Mouse (Mus musculus): ENCODE measurements around the gene Plin5. TPM values are rescaled to one million over a fixed set of nuclear protein-coding genes. Genes with fewer than 3 reads are reported as not detected.
A peak's percentile ranks its signal among the peaks of the same experiment; 100 is the strongest.

The Plin5 gene
- polyA plus RNA-seq, 1 experiment from 2014 or later, result 0.52 TPM

DNA sequence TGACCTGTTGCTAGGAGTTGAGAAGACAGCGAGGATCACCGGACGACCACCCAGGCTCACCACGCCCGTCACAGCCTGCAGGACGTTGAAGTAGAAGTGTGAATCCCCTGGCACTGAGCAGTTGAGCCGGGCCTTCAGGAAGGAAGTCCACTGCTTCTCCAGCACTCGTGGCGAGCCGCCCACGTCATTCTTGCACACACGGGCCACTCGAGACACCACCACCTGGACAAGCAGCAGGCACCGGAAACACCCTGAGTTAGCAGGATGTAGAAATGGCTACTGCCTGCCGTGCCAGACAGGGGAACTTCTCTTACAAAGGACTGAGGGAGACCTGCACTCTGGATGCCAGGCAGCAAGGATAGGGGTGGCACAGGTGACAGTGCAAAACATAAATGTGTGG lies 10.8 kb upstream of the Plin5 start:
- 74% methylated on average over 15 of the region's 15 CpGs for WGBS
- no peak for ATAC-seq
- Histone ChIP-seq H3K36me3 (no peaks in the 10 kb centered on the region), H3K4me1 (replicated peaks) (peaks cover 13% of the 10 kb centered on the region), H3K9me3 (no peaks in the 10 kb centered on the region), H3K4me3 (replicated peaks) (no peak overlapping the region), H3K27me3 (replicated peaks) (peaks cover 16% of the 10 kb centered on the region), H3K9ac (no peak overlapping the region), H3K27ac (no peak overlapping the region), H3K4me2 (replicated peaks) (no peak overlapping the region)

DNA sequence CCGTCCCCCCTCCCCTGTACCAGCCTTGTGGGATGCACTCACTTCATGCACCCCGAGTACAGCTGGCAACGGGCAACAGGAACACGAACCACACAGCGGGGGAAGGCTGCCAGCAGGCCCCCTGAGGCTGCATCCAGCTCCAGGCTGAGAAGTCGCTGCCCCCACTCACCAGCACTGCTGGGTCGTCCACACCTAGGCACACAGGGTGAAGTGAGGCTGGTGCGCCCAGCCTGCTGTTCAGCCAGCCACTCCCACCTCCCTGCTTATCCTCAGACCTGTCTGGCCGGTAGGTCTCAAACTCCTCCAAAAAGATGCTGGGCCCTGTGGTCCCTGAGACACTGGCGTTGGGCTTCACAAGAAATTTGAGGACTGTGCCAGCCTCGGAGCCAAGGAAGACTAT lies 8.8 kb upstream of the Plin5 start:
- WGBS, result 70% methylated on average over 11 of the region's 11 CpGs
- Histone ChIP-seq H3K4me2 (replicated peaks) (no peak overlapping the region), H3K27ac (no peak overlapping the region), H3K4me1 (replicated peaks) (peaks cover 13% of the 10 kb centered on the region), H3K36me3 (no peaks in the 10 kb centered on the region), H3K4me3 (replicated peaks) (no peak overlapping the region), H3K27me3 (replicated peaks) (peaks cover 35% of the 10 kb centered on the region), H3K9me3 (no peaks in the 10 kb centered on the region), H3K9ac (no peak overlapping the region)
- no peak for ATAC-seq

DNA sequence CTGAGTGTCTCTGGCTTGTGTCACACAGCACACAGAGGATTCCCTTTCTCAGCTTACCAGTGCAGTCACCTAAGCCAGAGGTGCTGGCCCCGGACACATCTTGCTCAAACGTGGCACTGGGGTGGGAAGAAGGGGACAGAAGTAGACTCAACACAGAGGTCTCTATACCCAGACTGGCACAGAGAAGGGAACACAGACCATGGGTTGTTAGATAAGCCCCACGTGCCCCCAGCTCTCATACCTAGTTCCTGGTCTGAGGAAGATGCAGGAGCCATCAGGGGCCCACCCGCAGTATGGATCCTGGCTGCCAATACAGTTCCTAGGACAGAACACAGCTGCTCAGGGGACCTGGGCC lies 7.9 kb upstream of the Plin5 start:
- Histone ChIP-seq H3K27me3 (replicated peaks) (peaks cover 44% of the 10 kb centered on the region), H3K27ac (no peak overlapping the region), H3K4me2 (replicated peaks) (peak overlapping the region; percentile 93; the same call in 1 of the 2 replicates), H3K4me3 (replicated peaks) (no peak overlapping the region), H3K9ac (no peak overlapping the region), H3K4me1 (replicated peaks) (peaks cover 15% of the 10 kb centered on the region), H3K36me3 (no peaks in the 10 kb centered on the region), H3K9me3 (no peaks in the 10 kb centered on the region)
- 86% methylated on average over 4 of the region's 4 CpGs for WGBS
- ATAC-seq, result no peak

DNA sequence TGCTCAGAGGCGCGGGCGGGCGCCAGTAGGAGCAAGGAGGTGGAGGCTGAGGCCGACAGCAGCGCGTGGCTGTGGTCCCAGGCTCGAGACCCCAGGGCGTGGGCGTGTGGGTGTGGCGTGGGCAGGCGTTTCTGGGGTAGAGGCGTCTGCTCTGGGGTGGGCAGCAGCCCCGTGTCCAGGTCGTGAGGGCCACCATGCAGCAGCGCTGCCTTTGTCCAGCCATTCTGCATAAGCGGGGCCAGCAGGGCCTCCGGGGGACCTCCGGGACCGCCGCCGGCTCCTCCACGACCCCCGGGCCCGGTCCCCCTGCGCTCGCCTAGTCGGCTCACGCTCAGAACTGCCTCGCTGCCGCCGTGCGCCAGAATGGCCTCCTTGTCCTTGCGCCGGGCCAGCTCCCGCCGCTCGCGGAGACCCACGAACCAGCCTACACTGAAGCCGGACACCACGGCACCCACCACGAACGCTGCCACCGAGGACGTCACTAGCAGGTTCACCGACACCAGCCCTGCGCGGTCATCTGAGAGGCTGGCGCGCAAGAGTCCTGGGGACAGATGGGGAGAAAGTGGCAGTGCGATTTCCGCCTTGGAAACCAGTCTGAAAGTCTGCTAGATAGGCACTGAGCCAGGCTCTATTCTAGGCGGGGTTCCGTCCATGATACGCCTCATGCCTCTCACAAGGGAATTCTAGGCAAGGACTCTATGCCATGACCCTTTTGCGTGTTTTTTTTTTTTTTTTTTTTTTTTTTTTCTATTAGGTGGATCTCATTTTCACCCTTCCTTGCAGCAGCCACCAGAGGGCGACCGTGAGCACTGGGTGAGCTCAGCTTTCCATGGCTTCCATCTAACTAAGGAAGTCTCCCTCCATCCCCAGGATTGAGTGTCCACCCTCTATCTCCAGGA lies 7.2 kb upstream of the Plin5 start:
- Histone ChIP-seq H3K36me3 (no peaks in the 10 kb centered on the region), H3K9ac (peak overlapping the region; percentile 35), H3K27ac (no peak overlapping the region), H3K9me3 (no peaks in the 10 kb centered on the region), H3K4me2 (replicated peaks) (peak overlapping the region; percentile 93), H3K4me3 (replicated peaks) (peak overlapping the region; percentile 43), H3K4me1 (replicated peaks) (peaks cover 21% of the 10 kb centered on the region), H3K27me3 (replicated peaks) (peaks cover 50% of the 10 kb centered on the region)
- 10% methylated on average over 56 of the region's 59 CpGs for WGBS
- peak; percentile 57 for ATAC-seq

DNA sequence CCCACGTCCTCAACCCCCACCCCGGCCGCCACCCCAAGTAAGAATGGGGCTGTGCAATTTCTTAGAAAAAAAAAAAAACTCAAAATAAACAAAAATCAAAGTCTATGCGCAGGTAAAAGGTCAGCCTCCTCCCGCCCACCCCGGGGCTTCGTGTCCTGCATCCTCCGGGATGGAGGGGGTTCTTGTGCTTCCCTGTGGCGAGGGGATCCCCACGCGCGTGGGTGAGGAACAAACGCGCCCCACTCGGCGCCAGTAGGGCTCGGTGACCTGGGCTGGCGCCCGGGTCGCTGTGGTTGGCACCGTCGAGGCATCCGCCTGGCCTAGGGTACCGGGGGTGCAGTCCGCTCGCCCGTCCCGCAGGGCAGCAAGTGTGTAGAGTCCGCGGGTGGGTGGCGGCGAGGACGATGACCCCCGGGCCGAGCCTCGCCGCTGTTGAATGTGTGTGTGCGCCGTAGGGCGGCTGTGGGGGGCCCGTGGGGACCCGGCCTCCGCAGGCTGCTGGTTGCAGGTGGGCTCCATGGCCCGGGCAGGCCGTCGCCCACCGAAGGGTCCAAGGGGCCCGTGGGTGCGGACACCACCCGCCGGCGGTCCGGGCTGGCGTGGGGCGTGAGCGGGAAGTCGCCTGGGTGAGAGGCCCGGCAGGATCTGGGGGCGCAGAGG lies 6.4 kb upstream of the Plin5 start:
- Histone ChIP-seq H3K9me3 (no peaks in the 10 kb centered on the region), H3K9ac (peak overlapping the region; percentile 35), H3K4me3 (replicated peaks) (peak overlapping the region; percentile 43), H3K27ac (no peak overlapping the region), H3K36me3 (no peaks in the 10 kb centered on the region), H3K4me2 (replicated peaks) (peak overlapping the region; percentile 93), H3K27me3 (replicated peaks) (peaks cover 56% of the 10 kb centered on the region), H3K4me1 (replicated peaks) (peaks cover 23% of the 10 kb centered on the region)
- ATAC-seq, result 0 out of 2 replicates have a peak, but pooled peaks have one; percentile 4
- 31% methylated on average over 59 of the region's 59 CpGs for WGBS

DNA sequence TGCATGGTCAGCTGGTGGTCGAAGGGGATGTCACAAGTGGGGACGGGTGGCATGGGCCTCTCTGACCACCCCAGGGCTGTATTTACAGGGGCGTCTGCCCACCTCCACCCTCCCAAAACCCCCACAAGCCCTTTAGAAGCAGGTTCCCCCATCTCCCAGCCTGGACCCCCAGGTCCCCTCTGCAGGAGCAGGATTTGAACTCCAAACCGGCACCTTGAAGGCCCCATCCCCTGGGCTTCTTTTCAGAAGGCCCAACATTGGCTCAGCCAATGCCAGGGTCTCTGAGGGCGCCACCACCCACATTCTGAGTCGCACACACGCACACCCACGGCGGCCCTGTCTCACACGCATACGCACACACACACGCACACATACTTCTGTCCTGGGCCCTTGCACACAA lies 5.8 kb upstream of the Plin5 start:
- Histone ChIP-seq H3K27ac (no peak overlapping the region), H3K4me2 (replicated peaks) (no peak overlapping the region), H3K27me3 (replicated peaks) (peaks cover 59% of the 10 kb centered on the region), H3K9me3 (no peaks in the 10 kb centered on the region), H3K9ac (no peak overlapping the region), H3K4me1 (replicated peaks) (peaks cover 23% of the 10 kb centered on the region), H3K36me3 (no peaks in the 10 kb centered on the region), H3K4me3 (replicated peaks) (no peak overlapping the region)
- 92% methylated on average over 12 of the region's 12 CpGs for WGBS
- ATAC-seq, result no peak

DNA sequence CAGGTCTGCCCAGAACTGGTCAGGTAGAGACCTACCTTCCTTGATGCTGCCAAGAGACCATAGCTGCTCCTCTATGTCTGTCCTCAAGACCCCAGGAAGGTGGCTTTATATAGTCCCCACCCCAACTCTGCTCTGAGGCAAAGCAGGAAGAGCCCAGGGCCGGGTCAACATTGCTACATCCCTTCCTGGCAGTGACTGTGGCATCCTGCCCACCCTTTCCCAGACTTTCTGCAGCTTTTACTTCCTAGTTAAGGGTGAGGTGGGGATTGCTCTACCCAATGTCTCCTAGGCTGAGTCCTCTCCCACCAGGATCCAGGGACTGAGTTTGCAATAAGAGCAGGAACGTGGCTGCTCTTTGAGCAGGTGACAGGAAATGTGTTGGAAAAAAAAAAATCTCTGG lies 4.4 kb upstream of the Plin5 start, which contains the start of gene Lrg1:
Lrg1 (minus strand) TSS at position 176 of the 400 bp plus-strand sequence.
- H3K36me3 ChIP-seq, result no peaks in the 10 kb centered on the region
- peak within 1 kb of the TSS; percentile 23; the same call in 1 of the 2 replicates for H3K4me3 ChIP-seq (replicated peaks)
- no peak within 1 kb of the TSS for H3K9ac ChIP-seq
- no peaks in the 10 kb centered on the region for H3K9me3 ChIP-seq
- no peak within 1 kb of the TSS for H3K27ac ChIP-seq
- ATAC-seq, result no peak
- no peak within 1 kb of the TSS; the same call in 1 of the 2 replicates for H3K4me2 ChIP-seq (replicated peaks)
- peaks cover 66% of the 10 kb centered on the region for H3K27me3 ChIP-seq (replicated peaks)
- H3K4me1 ChIP-seq (replicated peaks), result peaks cover 29% of the 10 kb centered on the region
- 64% methylated on average over 2 of the region's 2 CpGs for WGBS

DNA sequence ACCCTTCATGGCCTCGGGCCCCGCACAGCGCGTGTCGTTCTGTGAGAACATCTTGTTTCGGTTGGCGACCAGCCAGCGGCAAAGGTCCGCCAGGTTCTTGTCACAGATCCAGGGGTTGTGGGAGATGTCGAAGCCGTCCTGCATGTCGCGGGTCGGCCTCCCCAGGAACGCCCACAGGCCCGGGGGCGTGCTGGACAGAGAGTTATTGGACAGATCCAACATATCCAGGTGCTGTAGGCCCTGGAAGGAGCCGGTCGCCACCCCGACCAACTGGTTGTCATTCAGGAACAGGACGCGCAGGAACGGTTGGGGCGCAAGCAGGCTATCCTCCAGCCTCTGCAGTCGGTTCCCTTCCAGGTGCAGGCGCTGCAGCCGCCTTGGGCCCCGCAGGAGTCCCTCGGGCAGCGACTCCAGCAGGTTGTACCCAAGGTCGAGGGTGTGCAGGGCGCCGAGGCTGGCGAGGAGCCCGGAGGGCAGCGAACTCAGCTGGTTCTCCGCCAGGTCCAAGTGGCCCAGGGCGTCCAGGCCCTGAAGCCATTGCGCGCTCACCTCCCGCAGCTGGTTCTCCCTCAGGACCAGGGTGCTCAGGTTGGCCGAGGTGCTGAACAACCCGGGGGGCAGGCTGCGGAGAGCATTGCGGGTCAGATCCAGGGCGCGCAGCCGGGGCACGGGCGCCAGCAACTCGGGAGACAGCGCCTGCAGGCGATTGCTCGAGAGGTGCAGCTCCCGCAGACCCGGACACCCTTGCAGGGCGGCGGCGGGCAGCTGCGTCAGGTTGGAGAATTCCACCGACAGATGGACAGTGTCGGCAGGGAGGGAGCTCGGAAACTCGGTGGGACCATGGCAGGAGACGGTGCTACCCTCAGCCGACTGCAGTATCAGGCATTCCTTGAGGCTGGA lies 2.8 kb upstream of the Plin5 start:
- Histone ChIP-seq H3K4me1 (replicated peaks) (peaks cover 29% of the 10 kb centered on the region), H3K9me3 (no peaks in the 10 kb centered on the region), H3K36me3 (no peaks in the 10 kb centered on the region), H3K27me3 (replicated peaks) (peaks cover 69% of the 10 kb centered on the region), H3K9ac (no peak overlapping the region), H3K4me2 (replicated peaks) (peak overlapping the region; percentile 48), H3K4me3 (replicated peaks) (peak overlapping the region; percentile 23), H3K27ac (no peak overlapping the region)
- 5% methylated on average over 66 of the region's 66 CpGs for WGBS
- no peak for ATAC-seq

DNA sequence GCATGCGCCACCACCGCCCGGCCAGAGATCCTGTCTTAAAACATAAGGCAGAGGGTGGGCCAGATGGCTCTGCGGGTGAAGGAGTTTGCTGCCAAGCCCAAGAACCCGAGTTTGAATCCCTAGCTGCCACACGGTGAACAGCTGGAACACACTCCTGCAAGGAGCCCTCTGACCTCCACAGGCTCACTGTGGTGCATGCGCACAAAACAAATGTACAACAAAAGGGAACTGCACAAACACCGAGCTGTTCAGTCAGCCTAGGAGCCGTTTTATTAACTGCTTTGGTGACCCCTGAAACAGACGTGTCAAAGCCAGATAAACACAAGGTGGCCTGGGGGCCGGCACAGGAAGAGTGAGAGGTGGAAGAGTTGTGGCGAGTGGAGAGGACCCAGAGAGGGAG lies 2.0 kb upstream of the Plin5 start:
- H3K4me3 ChIP-seq (replicated peaks), result no peak overlapping the region
- ATAC-seq, result no peak
- no peak overlapping the region for H3K9ac ChIP-seq
- peaks cover 65% of the 10 kb centered on the region for H3K27me3 ChIP-seq (replicated peaks)
- no peaks in the 10 kb centered on the region for H3K9me3 ChIP-seq
- peak overlapping the region; percentile 48 for H3K4me2 ChIP-seq (replicated peaks)
- 32% methylated on average over 12 of the region's 12 CpGs for WGBS
- H3K36me3 ChIP-seq, result no peaks in the 10 kb centered on the region
- H3K27ac ChIP-seq, result no peak overlapping the region
- peaks cover 24% of the 10 kb centered on the region for H3K4me1 ChIP-seq (replicated peaks)

DNA sequence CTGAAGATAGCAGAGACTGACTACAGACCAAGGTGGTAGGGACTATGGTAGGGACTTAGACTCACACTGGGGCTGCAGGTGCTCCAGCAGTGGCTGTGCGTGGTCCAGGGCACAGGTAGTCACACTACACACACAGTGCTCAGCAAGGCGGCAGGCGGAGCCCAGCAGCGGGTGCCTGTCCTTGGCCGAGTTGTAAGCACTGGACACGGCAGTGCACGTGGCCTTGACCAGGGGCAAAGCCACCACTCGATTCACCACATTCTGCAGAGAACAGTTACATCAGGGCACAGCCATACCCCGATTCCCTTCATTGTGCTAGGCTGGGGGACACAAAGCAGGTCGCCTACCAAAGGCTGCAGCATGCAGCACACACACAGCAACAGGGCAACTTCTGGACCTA lies 1.2 kb downstream of the Plin5 start:
- Histone ChIP-seq H3K4me3 (replicated peaks) (no peak overlapping the region), H3K4me1 (replicated peaks) (peaks cover 16% of the 10 kb centered on the region), H3K36me3 (no peaks in the 10 kb centered on the region), H3K4me2 (replicated peaks) (no peak overlapping the region), H3K9me3 (no peaks in the 10 kb centered on the region), H3K27ac (no peak overlapping the region), H3K27me3 (replicated peaks) (peaks cover 35% of the 10 kb centered on the region), H3K9ac (no peak overlapping the region)
- WGBS, result 69% methylated on average over 10 of the region's 10 CpGs
- no peak for ATAC-seq

DNA sequence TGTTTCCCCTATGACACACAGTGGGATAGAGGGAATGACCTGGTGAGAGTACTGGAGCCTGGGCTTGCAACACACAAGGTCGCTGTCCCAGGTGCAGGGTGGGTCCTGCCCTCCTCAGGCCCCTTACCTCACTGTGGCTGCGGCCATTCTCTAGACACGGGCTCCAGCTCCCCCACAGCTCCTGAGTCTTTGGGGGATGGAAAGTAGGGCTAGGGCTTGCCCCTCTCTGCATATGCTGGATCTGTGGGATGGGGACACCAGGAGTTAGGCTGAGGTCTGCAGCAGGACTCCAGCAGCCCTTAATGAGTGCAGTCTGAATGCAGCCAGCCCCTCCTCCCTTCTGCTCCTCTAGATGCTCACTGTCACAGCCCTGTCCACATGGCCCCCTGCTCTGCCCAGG lies 4.7 kb downstream of the Plin5 start:
- no peak for ATAC-seq
- H3K4me3 ChIP-seq (replicated peaks), result no peak overlapping the region
- no peak overlapping the region for H3K27ac ChIP-seq
- 67% methylated on average over 3 of the region's 3 CpGs for WGBS
- H3K9ac ChIP-seq, result no peak overlapping the region
- H3K27me3 ChIP-seq (replicated peaks), result peaks cover 10% of the 10 kb centered on the region; the same call in 1 of the 2 replicates
- peaks cover 6% of the 10 kb centered on the region for H3K4me1 ChIP-seq (replicated peaks)
- H3K36me3 ChIP-seq, result no peaks in the 10 kb centered on the region
- H3K4me2 ChIP-seq (replicated peaks), result no peak overlapping the region
- no peaks in the 10 kb centered on the region for H3K9me3 ChIP-seq

DNA sequence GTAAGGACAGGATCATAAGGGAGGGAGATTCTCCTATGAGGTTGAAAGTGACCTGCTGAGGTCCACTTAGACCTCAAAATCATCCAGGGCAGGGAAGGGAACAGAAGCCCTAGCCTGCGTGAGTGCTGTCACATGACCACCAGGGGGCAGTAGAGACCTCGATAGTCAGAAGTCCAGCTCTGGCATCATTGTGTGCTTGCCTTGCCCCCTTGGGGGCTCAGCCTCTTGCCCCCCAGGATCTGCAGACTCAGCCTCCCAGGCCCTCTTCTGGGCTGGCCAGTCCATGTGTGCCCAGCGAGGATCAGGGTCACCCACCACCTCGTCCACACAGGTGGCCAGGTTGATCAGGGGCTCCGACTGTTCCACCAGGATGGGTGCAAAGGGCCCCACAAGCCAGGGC lies 5.5 kb downstream of the Plin5 start:
- no peak overlapping the region for H3K4me2 ChIP-seq (replicated peaks)
- ATAC-seq, result 0 out of 2 replicates have a peak, but pooled peaks have one; percentile 32
- no peaks in the 10 kb centered on the region for H3K4me1 ChIP-seq (replicated peaks)
- no peak overlapping the region for H3K9ac ChIP-seq
- no peaks in the 10 kb centered on the region for H3K36me3 ChIP-seq
- H3K9me3 ChIP-seq, result no peaks in the 10 kb centered on the region
- 55% methylated on average over 5 of the region's 5 CpGs for WGBS
- peaks cover 4% of the 10 kb centered on the region; the same call in 1 of the 2 replicates for H3K27me3 ChIP-seq (replicated peaks)
- no peak overlapping the region for H3K4me3 ChIP-seq (replicated peaks)
- no peak overlapping the region for H3K27ac ChIP-seq
